Mouse (Mus musculus) forebrain, embryonic 10.5 days (tissue): ENCODE data around the gene Evx1. TPM values are rescaled to one million over a fixed set of nuclear protein-coding genes. Genes with fewer than 3 reads are reported as not detected.

ENCODE experiments used
- DNase-seq: peaks from one replicate; pipeline ENCODE4 v3.0.0-alpha.2; 2017; ENCODE audit warnings: low spot score; ENCODE audit errors: extremely low spot score
- H3K27ac ChIP-seq: fragments of 300-500 bp; sonication (generic); 2 replicates; pipeline ENCODE4 v1.5.1; 2016; ENCODE audit warnings: mild to moderate bottlenecking
- H3K27me3 ChIP-seq: fragments of 300-500 bp; sonication (generic); 2 replicates; pipeline ENCODE4 v1.6.1; 2016; ENCODE audit warnings: mild to moderate bottlenecking; ENCODE audit not compliant: poor library complexity, severe bottlenecking
- H3K36me3 ChIP-seq: fragments of 300-500 bp; sonication (generic); replicated peaks from 2 replicates; pipeline ENCODE4 v1.6.1; 2016; ENCODE audit warnings: mild to moderate bottlenecking, moderate library complexity
- H3K4me1 ChIP-seq: fragments of 300-500 bp; sonication (generic); 2 replicates; pipeline ENCODE4 v1.6.1; 2016
- H3K4me3 ChIP-seq: fragments of 300-500 bp; sonication (generic); 2 replicates; pipeline ENCODE4 v1.5.1; 2016; ENCODE audit warnings: mild to moderate bottlenecking, moderate library complexity
- H3K9me3 ChIP-seq: fragments of 300-500 bp; sonication (generic); 2 replicates; pipeline ENCODE4 v1.6.1; 2016; ENCODE audit warnings: mild to moderate bottlenecking, moderate library complexity
- WGBS: fragments of 180-500 bp; shearing (Covaris S2); methylation state at CpG from one replicate; pipeline ENCODE4 v1.1.7; 2016; 5-methylcytosine and 5-hydroxymethylcytosine counted together
- polyA plus RNA-seq: library from polyadenylated mRNA; unstranded; fragments of >200 nt; fragmentation: Nextera tagmentation; extraction: Ambion mirVana; gene quantifications from 2 replicates; pipeline ENCODE4 v1.2.1, GENCODE M21; 2016

The Evx1 gene
- polyA plus RNA-seq, 1 experiment from 2014 or later: not detected

- H3K27me3 ChIP-seq: peaks cover 100% of the 10 kb centered on the region
- H3K4me1 ChIP-seq: no peaks in the 10 kb centered on the region
- H3K27ac ChIP-seq: no peak overlapping the region
- WGBS: 2% methylated on average over 22 of the region's 22 CpGs
- H3K36me3 ChIP-seq: no peaks in the 10 kb centered on the region
- H3K9me3 ChIP-seq: no peaks in the 10 kb centered on the region
- DNase-seq: no peak
- H3K4me3 ChIP-seq: no peak overlapping the region
Observed at GRCm38 (mm10) chr6:52273656-52274280, 39.5 kb upstream of the Evx1 start.

- H3K9me3 ChIP-seq: no peaks in the 10 kb centered on the region
- H3K4me3 ChIP-seq: no peak overlapping the region
- H3K36me3 ChIP-seq: no peaks in the 10 kb centered on the region
- H3K27ac ChIP-seq: no peak overlapping the region
- DNase-seq: no peak
- WGBS: under 1% methylated on average over 11 of the region's 11 CpGs
- no peaks in the 10 kb centered on the region for H3K4me1 ChIP-seq
- H3K27me3 ChIP-seq: peaks cover 99% of the 10 kb centered on the region
Observed at GRCm38 (mm10) chr6:52274576-52274975, 38.7 kb upstream of the Evx1 start.

- Histone ChIP-seq H3K4me3 (no peak overlapping the region), H3K9me3 (no peaks in the 10 kb centered on the region), H3K27ac (no peak overlapping the region), H3K27me3 (peaks cover 99% of the 10 kb centered on the region), H3K36me3 (no peaks in the 10 kb centered on the region), H3K4me1 (no peaks in the 10 kb centered on the region)
- 6% methylated on average over 8 of the region's 8 CpGs for WGBS
- no peak for DNase-seq
Observed at GRCm38 (mm10) chr6:52275563-52276280, 37.6 kb upstream of the Evx1 start.

GRCm38 (mm10) chr6:52276382-52276781 lies 36.9 kb upstream of the Evx1 start:
- peaks cover 99% of the 10 kb centered on the region for H3K27me3 ChIP-seq
- no peak overlapping the region for H3K27ac ChIP-seq
- DNase-seq: no peak
- no peaks in the 10 kb centered on the region for H3K9me3 ChIP-seq
- WGBS: 1% methylated on average over 6 of the region's 6 CpGs
- no peaks in the 10 kb centered on the region for H3K4me1 ChIP-seq
- H3K36me3 ChIP-seq: no peaks in the 10 kb centered on the region
- no peak overlapping the region for H3K4me3 ChIP-seq

DNA sequence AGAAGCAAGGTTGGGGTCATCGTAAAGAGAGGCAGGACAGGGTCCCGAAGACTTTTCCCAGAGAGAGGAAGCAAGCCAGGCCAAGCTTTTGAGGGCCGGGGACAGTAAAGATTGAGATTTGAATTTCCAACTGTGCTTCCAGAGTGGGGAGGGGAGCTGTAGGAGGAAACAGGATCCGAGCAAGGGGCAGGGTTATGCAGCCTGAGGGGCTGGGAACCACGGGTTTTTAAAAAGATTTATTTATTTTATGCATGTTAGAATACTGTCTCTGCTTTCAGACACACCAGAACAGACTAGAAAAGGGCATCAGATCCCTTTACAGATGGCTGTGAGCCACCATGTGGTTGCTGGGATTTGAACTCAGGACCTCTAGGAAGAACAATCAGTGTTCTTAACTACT lies 36.4 kb upstream of the Evx1 start:
- no peaks in the 10 kb centered on the region for H3K36me3 ChIP-seq
- H3K4me1 ChIP-seq: no peaks in the 10 kb centered on the region
- H3K9me3 ChIP-seq: no peaks in the 10 kb centered on the region
- peaks cover 99% of the 10 kb centered on the region for H3K27me3 ChIP-seq
- 9% methylated on average over 5 of the region's 5 CpGs for WGBS
- H3K4me3 ChIP-seq: no peak overlapping the region
- no peak overlapping the region for H3K27ac ChIP-seq
- no peak for DNase-seq

DNA sequence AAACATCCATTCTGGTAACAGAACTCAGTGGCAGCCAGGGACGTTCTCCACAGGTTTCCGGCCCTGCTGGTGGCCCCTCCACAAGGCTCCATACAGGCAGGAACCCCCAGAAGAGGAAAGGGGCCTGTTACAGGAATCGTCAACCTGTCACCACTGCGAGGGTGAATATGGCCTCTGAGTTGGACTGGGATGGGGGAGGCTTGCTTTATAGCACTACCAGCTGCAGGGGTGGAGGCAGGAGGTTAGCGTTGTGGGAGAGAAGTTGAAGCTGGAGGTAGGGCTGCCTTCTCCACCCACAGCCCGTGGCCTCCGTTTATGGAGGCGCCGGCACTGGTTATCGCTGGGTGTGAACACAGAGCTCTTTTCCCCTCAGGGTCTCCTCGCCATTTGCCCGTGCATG lies 32.2 kb upstream of the Evx1 start:
- Histone ChIP-seq H3K4me1 (no peaks in the 10 kb centered on the region), H3K9me3 (no peaks in the 10 kb centered on the region), H3K27ac (no peak overlapping the region), H3K4me3 (no peak overlapping the region), H3K27me3 (peaks cover 89% of the 10 kb centered on the region), H3K36me3 (no peaks in the 10 kb centered on the region)
- 75% methylated on average over 12 of the region's 12 CpGs for WGBS
- DNase-seq: no peak

DNA sequence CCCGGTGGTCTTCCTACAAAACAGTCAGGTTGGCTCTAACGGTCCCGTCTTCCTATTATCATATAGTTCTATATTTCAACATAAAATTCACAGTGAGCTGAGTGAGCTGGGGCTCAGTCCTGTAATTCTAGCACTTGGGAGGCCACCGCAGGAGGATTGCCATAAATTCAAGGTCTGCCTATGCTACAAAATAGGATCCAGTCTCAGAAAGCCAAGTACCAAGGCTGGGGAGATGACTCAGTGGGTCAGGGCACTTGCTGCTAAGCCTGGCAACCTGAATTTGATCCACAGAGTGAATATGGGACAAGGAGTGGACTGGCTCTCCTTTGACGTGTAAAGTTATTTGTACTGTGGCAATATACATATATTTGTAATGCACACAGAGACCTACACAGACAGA lies 29.4 kb upstream of the Evx1 start:
- Histone ChIP-seq H3K27me3 (peaks cover 89% of the 10 kb centered on the region), H3K4me1 (no peaks in the 10 kb centered on the region), H3K4me3 (no peak overlapping the region), H3K36me3 (no peaks in the 10 kb centered on the region), H3K27ac (no peak overlapping the region), H3K9me3 (no peaks in the 10 kb centered on the region)
- WGBS: 83% methylated on average over 5 of the region's 5 CpGs
- DNase-seq: no peak

GRCm38 (mm10) chr6:52290186-52290585 lies 23.1 kb upstream of the Evx1 start:
- H3K4me3 ChIP-seq: no peak overlapping the region
- no peak for DNase-seq
- peaks cover 96% of the 10 kb centered on the region for H3K27me3 ChIP-seq
- no peaks in the 10 kb centered on the region for H3K9me3 ChIP-seq
- no peak overlapping the region for H3K27ac ChIP-seq
- H3K36me3 ChIP-seq: no peaks in the 10 kb centered on the region
- H3K4me1 ChIP-seq: peaks cover 10% of the 10 kb centered on the region
- WGBS: 21% methylated on average over 12 of the region's 12 CpGs

DNA sequence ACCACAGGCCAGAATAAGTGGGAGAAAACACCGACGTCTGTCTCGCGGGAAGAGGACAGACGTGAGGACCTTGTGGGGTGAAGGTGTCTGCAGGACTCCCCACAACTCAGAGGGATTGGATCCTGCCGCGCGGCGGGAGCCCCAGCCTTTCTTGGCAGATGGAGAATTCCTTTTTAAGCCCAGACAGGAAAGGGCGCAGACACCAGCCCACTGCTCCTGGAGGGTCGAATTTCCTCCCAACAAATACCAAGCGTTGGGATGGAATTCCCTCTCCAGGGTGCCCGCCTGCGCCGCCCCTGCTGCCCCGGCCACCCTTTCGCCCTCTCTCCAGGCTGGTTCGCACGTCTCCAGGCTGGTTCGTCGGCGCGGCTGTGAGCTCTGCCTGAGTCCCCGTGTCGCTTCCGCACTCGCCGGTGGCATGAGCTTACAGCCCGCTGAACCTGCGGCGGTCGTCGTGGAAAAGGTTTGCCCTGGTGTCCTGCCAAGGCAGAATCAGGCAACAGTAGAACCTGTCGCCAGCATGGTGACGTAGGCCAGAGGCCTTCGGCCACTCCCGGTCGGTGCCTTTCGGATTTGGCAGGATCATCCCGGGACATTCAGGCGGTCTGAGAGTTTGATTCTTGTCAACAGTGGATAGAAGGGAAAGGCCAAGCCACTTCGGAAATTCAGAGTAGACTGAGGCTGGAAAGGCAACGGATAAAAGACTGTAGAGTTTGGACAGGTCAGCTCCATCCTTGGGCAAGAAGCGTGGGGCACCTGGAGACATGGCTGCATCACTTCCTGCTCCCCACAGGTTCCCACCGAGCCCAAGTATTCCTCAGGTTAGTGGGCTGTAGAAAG lies 22.1 kb upstream of the Evx1 start:
- H3K27me3 ChIP-seq: peaks cover 98% of the 10 kb centered on the region
- DNase-seq: peak; percentile 48
- WGBS: 2% methylated on average over 45 of the region's 45 CpGs
- no peaks in the 10 kb centered on the region for H3K36me3 ChIP-seq
- peak overlapping the region; percentile 36 for H3K4me3 ChIP-seq
- no peak overlapping the region for H3K27ac ChIP-seq
- H3K4me1 ChIP-seq: peaks cover 10% of the 10 kb centered on the region
- no peaks in the 10 kb centered on the region for H3K9me3 ChIP-seq

- Histone ChIP-seq H3K27me3 (peaks cover 98% of the 10 kb centered on the region), H3K4me1 (peaks cover 10% of the 10 kb centered on the region), H3K9me3 (no peaks in the 10 kb centered on the region), H3K4me3 (no peak overlapping the region), H3K36me3 (no peaks in the 10 kb centered on the region), H3K27ac (no peak overlapping the region)
- no peak for DNase-seq
- WGBS: 50% methylated on average over 7 of the region's 7 CpGs
Observed at GRCm38 (mm10) chr6:52292328-52292727, 21.0 kb upstream of the Evx1 start.

GRCm38 (mm10) chr6:52294616-52295015 lies 18.7 kb upstream of the Evx1 start:
- 73% methylated on average over 6 of the region's 6 CpGs for WGBS
- Histone ChIP-seq H3K27ac (no peak overlapping the region), H3K9me3 (no peaks in the 10 kb centered on the region), H3K4me1 (peaks cover 10% of the 10 kb centered on the region), H3K4me3 (no peak overlapping the region), H3K36me3 (no peaks in the 10 kb centered on the region), H3K27me3 (peaks cover 95% of the 10 kb centered on the region)
- DNase-seq: no peak

- DNase-seq: no peak
- Histone ChIP-seq H3K4me1 (no peaks in the 10 kb centered on the region), H3K36me3 (no peaks in the 10 kb centered on the region), H3K4me3 (no peak overlapping the region), H3K27ac (no peak overlapping the region), H3K27me3 (peaks cover 92% of the 10 kb centered on the region), H3K9me3 (no peaks in the 10 kb centered on the region)
- WGBS: 93% methylated on average over 4 of the region's 4 CpGs
Observed at GRCm38 (mm10) chr6:52298511-52298910, 14.8 kb upstream of the Evx1 start.

DNA sequence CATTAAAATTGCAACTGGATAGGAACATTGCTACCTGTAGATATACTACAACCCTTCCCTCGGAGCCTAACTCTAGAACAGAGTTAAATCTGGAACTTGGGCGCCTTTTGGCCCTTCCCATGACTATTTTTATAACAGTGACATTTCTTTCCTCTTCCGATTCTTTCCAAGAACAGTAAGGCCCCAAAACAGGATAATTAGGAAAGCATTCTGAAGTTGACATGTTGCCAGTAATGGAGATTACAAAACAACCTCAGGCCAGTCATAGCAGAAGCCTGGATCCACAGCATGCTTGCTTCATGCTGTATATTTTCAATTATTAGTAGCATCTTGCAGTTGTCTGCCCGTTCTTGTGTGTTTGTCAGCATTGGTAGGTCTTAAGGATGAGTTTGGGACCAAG lies 12.5 kb upstream of the Evx1 start:
- Histone ChIP-seq H3K4me1 (peaks cover 5% of the 10 kb centered on the region), H3K27me3 (peaks cover 91% of the 10 kb centered on the region), H3K4me3 (no peak overlapping the region), H3K36me3 (no peaks in the 10 kb centered on the region), H3K27ac (no peak overlapping the region), H3K9me3 (no peaks in the 10 kb centered on the region)
- WGBS: 80% methylated on average over 4 of the region's 4 CpGs
- DNase-seq: no peak
